Mouse (Mus musculus) lung, adult 2 months (tissue): Measurements from ENCODE around the gene Kif16b.

Experiments
- CTCF ChIP-seq: fragments of 200-500 bp; IDR thresholded peaks from 2 replicates; pipeline ENCODE4 v1.5.1; 2011; ENCODE audit warnings: mild to moderate bottlenecking, low read length, control low read depth; ENCODE audit not compliant: insufficient read depth
- POLR2A ChIP-seq: fragments of 200-500 bp; IDR thresholded peaks from 2 replicates; pipeline ENCODE4 v1.6.1; 2011; ENCODE audit warnings: low read depth, mild to moderate bottlenecking, control low read depth, low read length, borderline replicate concordance; ENCODE audit errors: extremely low read depth

GRCm38 (mm10) chr2:142803760-142804448, 97.4 kb downstream of the Kif16b start:
- TF ChIP-seq CTCF (no peak), POLR2A (no peak)
